Mouse (Mus musculus): ENCODE measurements around the gene Smpx.

- TF ChIP-seq NELFE (IDR thresholded peaks at IDR 0.05; ENCODE audit: low read depth, low read length) (no peak), HCFC1 (IDR thresholded peaks at IDR 0.05; ENCODE audit: low read depth, low read length) (no peak), POLR2A (IDR thresholded peaks at IDR 0.05; ENCODE audit: control insufficient read depth in 1 of 2, insufficient read depth in 1 of 2, low read depth in 1 of 2, low read length in 2 of 2, poor library complexity in 1 of 2) (no peak), CHD1 (IDR thresholded peaks at IDR 0.05; ENCODE audit: low read depth, low read length) (no peak), GABPA (IDR thresholded peaks at IDR 0.05; ENCODE audit: low read depth, low read length) (no peak), E2F4 (IDR thresholded peaks at IDR 0.05; ENCODE audit: borderline replicate concordance, low read depth, low read length) (no peak), USF2 (IDR thresholded peaks at IDR 0.05; ENCODE audit: borderline replicate concordance in 1 of 2, insufficient read depth in 1 of 2, low read depth in 1 of 2, low read length in 2 of 2) (no peak), BHLHE40 (IDR thresholded peaks at IDR 0.05; ENCODE audit: borderline replicate concordance, low read depth, low read length) (no peak), MAX (IDR thresholded peaks at IDR 0.05; ENCODE audit: low read length) (no peak), EP300 (IDR thresholded peaks at IDR 0.05; ENCODE audit: low read depth in 1 of 2, low read length in 2 of 2) (no peak), TCF12 (IDR thresholded peaks at IDR 0.05; ENCODE audit: low read depth, low read length) (no peak)
Observed at GRCm38 (mm10) chrX:157698862-157699261, at the start of gene Smpx.

All from MEL (cell line).